Mouse (Mus musculus): ENCODE measurements at regions not wholly inside any gene's neighbourhood (a gene's known extent, or its start where the extent isn't known, plus 50 kb on each side); places are given as distances from the start of the nearest gene placed in this dataset.
"Not testable (repeated sequence)": the region's sequence is repeated elsewhere in the genome, so short reads cannot be mapped to it uniquely, and the experiment has no call there.

GRCm38 (mm10) chr15:84616880-84617279, 52.5 kb upstream of the Prr5 start:
- peak; percentile 58 to 63 for DNase-seq (ENCODE audit: low spot score in 2 of 2)
- intact Hi-C loops (cut with DNase I) = not testable (repeated sequence)

GRCm38 (mm10) chr15:84613536-84614527, 55.6 kb upstream of the Prr5 start:
- DNase-seq (ENCODE audit: low spot score in 2 of 2) = peak; percentile 94
- intact Hi-C loops (cut with DNase I) = loop anchor here (1.0 to 5.0 kb wide), 4 partner anchors 167 to 402 kb away; partner anchors contain the start of gene Shisal1

- intact Hi-C loops (cut with DNase I) = loop anchor here (5.0 kb wide), 1 partner anchor 166 kb away; the partner anchor contains the start of gene Shisal1
- no peak for DNase-seq (ENCODE audit: low spot score in 2 of 2)
Measured at GRCm38 (mm10) chr15:84612961-84613360, 55.3 kb upstream of the Rtl6 start.

- intact Hi-C loops (cut with DNase I) = loop anchor here (5.0 kb wide), 1 partner anchor 163 kb away; the partner anchor contains the start of gene Shisal1
Measured at GRCm38 (mm10) chr15:84609825-84610442, 52.3 kb upstream of the Rtl6 start.

GRCm38 (mm10) chr15:84609063-84609462, 51.4 kb upstream of the Rtl6 start:
- intact Hi-C loops (cut with DNase I) = no loop called here
- DNase-seq (ENCODE audit: low spot score in 2 of 2) = no peak

More at GRCm38 (mm10) chr15:84609825-84610442, 52.3 kb upstream of the Rtl6 start:
- DNase-seq (ENCODE audit: low spot score in 2 of 2) = peak; percentile 71 to 82
